Mouse (Mus musculus) neutrophil, adult 65 days (primary cell): Measurements from ENCODE around the gene Gm5724. TPM values are rescaled to one million over a fixed set of nuclear protein-coding genes. Genes with fewer than 3 reads are reported as not detected.

Source experiments
- total RNA-seq: library from RNA; stranded (reverse); gene quantifications from 2 replicates; pipeline ENCODE4 v1.2.4, GENCODE M21; 2023

Gm5724 gene
- not detected in 2 replicates for total RNA-seq

DNA sequence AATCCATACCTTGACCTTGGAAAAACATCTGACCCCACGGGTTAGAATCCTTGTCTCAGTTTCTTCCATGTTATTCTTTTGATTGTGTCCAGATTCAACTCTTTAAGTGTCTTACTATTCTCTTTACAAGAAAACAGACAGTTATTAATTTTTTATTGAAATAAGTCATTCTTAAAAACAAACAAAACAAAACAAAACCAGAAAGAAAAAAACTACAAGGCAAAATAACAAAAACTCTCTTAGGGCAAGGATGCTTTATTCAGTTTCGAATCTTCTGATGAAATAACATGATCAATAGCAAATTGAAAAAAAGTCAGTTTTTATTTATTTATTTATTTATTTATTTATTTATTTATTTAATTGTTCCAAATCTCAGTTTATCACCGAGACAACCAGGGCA lies at the start of gene Gm5724:
Gm5724 (minus strand) TSS at position 101 of the 400 bp plus-strand sequence.

Other genes with a start within 250 kb of the Gm5724 start
- not detected in 2 replicates for gene Slco1c1, start 249.4 kb downstream of the Gm5724 start, total RNA-seq
- gene Slco1b2, start 144.3 kb downstream of the Gm5724 start, total RNA-seq: not detected in 2 replicates
- not detected in 2 replicates for gene Slco1a4, start 82.4 kb upstream of the Gm5724 start, total RNA-seq
- not detected in 2 replicates for gene Slco1a1, start 173.2 kb upstream of the Gm5724 start, total RNA-seq
- not detected in 2 replicates for gene Gm6614, start 237.6 kb upstream of the Gm5724 start, total RNA-seq